Mouse (Mus musculus): ENCODE data around the gene Zmynd15. TPM values are rescaled to one million over a fixed set of nuclear protein-coding genes. Genes with fewer than 3 reads are reported as not detected.

The Zmynd15 gene
- polyA plus RNA-seq, 1 experiment from 2014 or later: 0.31 TPM

DNA sequence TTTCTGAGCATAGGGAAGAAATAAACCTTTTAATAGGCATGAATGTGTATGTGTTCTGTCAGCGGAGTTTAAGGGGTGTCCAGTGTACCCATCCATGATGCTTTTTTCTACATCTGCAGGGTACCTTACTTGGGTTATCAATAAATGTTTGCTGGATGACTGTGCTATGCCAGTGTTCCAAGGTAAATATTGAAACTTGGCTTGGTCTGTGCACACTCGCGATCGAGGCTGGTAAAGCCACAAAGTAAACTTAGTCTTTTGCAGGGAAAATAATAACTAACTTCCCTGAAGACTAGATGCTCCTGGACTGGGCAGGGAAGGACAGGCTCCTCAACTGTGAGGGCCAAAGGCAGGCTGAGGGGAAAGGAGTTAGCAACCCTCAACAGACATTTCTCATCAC, 18.6 kb upstream of the Zmynd15 start:
- H3K4me1 ChIP-seq (ENCODE audit: control insufficient read depth, insufficient read depth, low read length): no peaks in the 10 kb centered on the region
- no peak overlapping the region for H3K9ac ChIP-seq (ENCODE audit: low read depth, low read length)
- H3K9me3 ChIP-seq (ENCODE audit: control insufficient read depth, low read length): no peaks in the 10 kb centered on the region
- ATAC-seq (ENCODE audit: low read depth) (no peak), DNase-seq (ENCODE audit: low spot score) (no peak)
- no peaks in the 10 kb centered on the region for H3K27me3 ChIP-seq (replicated peaks; ENCODE audit: control insufficient read depth, insufficient read depth, low read length)
- WGBS: 91% methylated on average over 4 of the region's 4 CpGs
- no peak overlapping the region for H3K27ac ChIP-seq (replicated peaks; ENCODE audit: low read depth, low read length)
- peaks cover 54% of the 10 kb centered on the region for H3K36me3 ChIP-seq (ENCODE audit: control insufficient read depth, insufficient read depth, low read length)
- H3K4me2 ChIP-seq (ENCODE audit: low read depth, low read length): no peak overlapping the region
- H3K4me3 ChIP-seq (ENCODE audit: low read depth, low read length): no peak overlapping the region

DNA sequence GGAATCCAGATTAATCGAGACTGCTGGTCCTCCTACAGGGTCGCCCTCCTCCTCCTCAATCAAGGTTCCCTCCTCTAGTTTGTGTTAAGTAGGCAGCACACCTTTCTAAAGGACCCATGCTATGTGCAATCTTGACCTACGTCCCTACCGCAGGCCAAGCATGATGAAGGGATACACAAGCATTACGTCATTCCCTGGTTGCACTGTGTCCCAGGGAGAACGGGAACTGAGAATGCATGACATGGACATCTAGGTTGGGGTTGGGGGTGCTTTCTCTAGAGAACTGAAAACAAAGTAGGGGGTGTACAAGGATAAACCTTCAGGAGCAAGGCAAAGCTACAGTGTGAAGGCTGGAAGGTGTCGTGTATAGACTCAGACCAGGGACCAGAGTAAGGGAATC, 17.4 kb upstream of the Zmynd15 start:
- DNase-seq (ENCODE audit: low spot score): no peak
- H3K27ac ChIP-seq (replicated peaks; ENCODE audit: low read depth, low read length): no peak overlapping the region
- 92% methylated on average over 7 of the region's 7 CpGs for WGBS
- no peaks in the 10 kb centered on the region for H3K4me1 ChIP-seq (ENCODE audit: control insufficient read depth, insufficient read depth, low read length)
- H3K4me3 ChIP-seq (ENCODE audit: low read depth, low read length): no peak overlapping the region
- peaks cover 42% of the 10 kb centered on the region for H3K36me3 ChIP-seq (ENCODE audit: control insufficient read depth, insufficient read depth, low read length)
- H3K4me2 ChIP-seq (ENCODE audit: low read depth, low read length): no peak overlapping the region
- H3K9me3 ChIP-seq (ENCODE audit: control insufficient read depth, low read length): no peaks in the 10 kb centered on the region
- H3K27me3 ChIP-seq (replicated peaks; ENCODE audit: control insufficient read depth, insufficient read depth, low read length): no peaks in the 10 kb centered on the region
- ATAC-seq (ENCODE audit: low read depth): no peak
- no peak overlapping the region for H3K9ac ChIP-seq (ENCODE audit: low read depth, low read length)

DNA sequence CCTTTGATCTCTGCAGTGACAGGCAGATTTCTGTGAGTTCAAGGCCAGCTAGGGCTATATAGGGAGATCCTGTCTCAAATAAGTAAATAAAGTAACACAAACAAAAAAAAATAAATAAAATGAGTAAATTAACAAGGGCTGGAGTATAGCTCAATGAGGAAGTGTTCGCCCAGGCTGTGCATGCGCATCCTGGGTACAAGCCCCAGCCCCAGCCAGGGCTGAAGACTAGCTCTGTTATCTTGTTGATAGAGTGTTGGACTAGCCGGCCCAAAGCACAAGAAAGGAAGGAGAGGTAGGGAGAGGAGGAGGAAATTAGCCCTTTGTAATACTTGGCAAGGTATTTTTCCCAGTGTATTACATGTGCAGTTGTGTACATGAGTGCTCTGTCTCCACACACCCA, 15.3 kb upstream of the Zmynd15 start:
- no peaks in the 10 kb centered on the region for H3K9me3 ChIP-seq (ENCODE audit: control insufficient read depth, low read length)
- H3K4me2 ChIP-seq (ENCODE audit: low read depth, low read length): no peak overlapping the region
- peaks cover 21% of the 10 kb centered on the region for H3K36me3 ChIP-seq (ENCODE audit: control insufficient read depth, insufficient read depth, low read length)
- WGBS: 90% methylated on average over 3 of the region's 3 CpGs
- H3K4me3 ChIP-seq (ENCODE audit: low read depth, low read length): no peak overlapping the region
- no peaks in the 10 kb centered on the region for H3K4me1 ChIP-seq (ENCODE audit: control insufficient read depth, insufficient read depth, low read length)
- ATAC-seq (ENCODE audit: low read depth): no peak
- no peak overlapping the region for H3K27ac ChIP-seq (replicated peaks; ENCODE audit: low read depth, low read length)
- H3K9ac ChIP-seq (ENCODE audit: low read depth, low read length): no peak overlapping the region
- H3K27me3 ChIP-seq (replicated peaks; ENCODE audit: control insufficient read depth, insufficient read depth, low read length): no peaks in the 10 kb centered on the region
- DNase-seq (ENCODE audit: low spot score): no peak

DNA sequence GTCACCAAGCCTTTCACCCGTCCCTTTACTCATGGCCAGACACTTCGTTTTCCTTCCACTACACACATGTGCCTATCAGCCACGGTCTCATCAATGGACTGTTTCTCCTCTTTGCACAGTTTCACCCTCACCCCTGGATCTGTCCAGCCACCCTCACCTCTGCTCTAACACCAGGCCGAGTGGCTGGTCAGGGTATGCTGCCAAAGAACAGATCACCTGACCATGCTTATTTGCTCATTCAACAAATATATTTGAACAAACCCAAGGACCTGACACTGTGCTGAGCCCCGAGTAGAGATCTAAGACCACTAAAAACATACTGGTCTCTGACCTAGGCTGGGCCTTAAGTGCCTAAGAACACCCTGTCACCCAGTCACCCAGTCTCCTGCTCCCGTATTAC, 14.6 kb upstream of the Zmynd15 start:
- WGBS: 79% methylated on average over 6 of the region's 6 CpGs
- no peaks in the 10 kb centered on the region for H3K27me3 ChIP-seq (replicated peaks; ENCODE audit: control insufficient read depth, insufficient read depth, low read length)

DNA sequence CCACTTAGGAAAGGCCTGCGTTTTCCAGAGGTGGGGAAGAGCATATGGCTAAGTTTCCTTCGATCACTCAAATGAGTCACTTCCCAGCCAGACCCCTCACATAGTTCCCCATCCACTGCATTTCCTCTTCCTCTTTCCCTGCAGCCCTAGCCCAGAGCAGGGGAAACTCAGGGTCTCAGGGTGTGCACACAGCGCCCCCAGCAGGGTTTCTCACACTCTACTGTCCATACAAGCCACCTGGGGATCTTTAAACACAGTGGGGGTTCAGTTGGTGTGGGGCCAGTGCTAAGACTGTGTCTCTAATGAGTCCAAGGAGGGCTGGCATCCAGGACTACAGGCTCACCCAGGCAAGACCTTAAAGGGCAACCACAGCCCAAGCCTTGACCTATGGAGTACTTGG, 12.5 kb upstream of the Zmynd15 start:
- Histone ChIP-seq H3K4me3 (ENCODE audit: low read depth, low read length) (no peak overlapping the region), H3K27me3 (replicated peaks; ENCODE audit: control insufficient read depth, insufficient read depth, low read length) (no peaks in the 10 kb centered on the region), H3K4me2 (ENCODE audit: low read depth, low read length) (no peak overlapping the region), H3K4me1 (ENCODE audit: control insufficient read depth, insufficient read depth, low read length) (0 out of 2 replicates have a peak, but pooled peaks cover 3% of the 10 kb centered on the region), H3K9ac (ENCODE audit: low read depth, low read length) (no peak overlapping the region), H3K27ac (replicated peaks; ENCODE audit: low read depth, low read length) (no peak overlapping the region), H3K36me3 (ENCODE audit: control insufficient read depth, insufficient read depth, low read length) (no peaks in the 10 kb centered on the region), H3K9me3 (ENCODE audit: control insufficient read depth, low read length) (no peaks in the 10 kb centered on the region)
- 49% methylated on average over 3 of the region's 3 CpGs for WGBS
- DNase-seq (ENCODE audit: low spot score): no peak
- ATAC-seq (ENCODE audit: low read depth): no peak

More for the DNA sequence above, 14.6 kb upstream of the Zmynd15 start:
- H3K4me2 ChIP-seq (ENCODE audit: low read depth, low read length): no peak overlapping the region
- DNase-seq (ENCODE audit: low spot score): no peak
- no peaks in the 10 kb centered on the region for H3K4me1 ChIP-seq (ENCODE audit: control insufficient read depth, insufficient read depth, low read length)
- H3K9me3 ChIP-seq (ENCODE audit: control insufficient read depth, low read length): no peaks in the 10 kb centered on the region
- no peak for ATAC-seq (ENCODE audit: low read depth)
- H3K4me3 ChIP-seq (ENCODE audit: low read depth, low read length): no peak overlapping the region
- no peak overlapping the region for H3K9ac ChIP-seq (ENCODE audit: low read depth, low read length)
- H3K36me3 ChIP-seq (ENCODE audit: control insufficient read depth, insufficient read depth, low read length): peaks cover 15% of the 10 kb centered on the region
- H3K27ac ChIP-seq (replicated peaks; ENCODE audit: low read depth, low read length): no peak overlapping the region

DNA sequence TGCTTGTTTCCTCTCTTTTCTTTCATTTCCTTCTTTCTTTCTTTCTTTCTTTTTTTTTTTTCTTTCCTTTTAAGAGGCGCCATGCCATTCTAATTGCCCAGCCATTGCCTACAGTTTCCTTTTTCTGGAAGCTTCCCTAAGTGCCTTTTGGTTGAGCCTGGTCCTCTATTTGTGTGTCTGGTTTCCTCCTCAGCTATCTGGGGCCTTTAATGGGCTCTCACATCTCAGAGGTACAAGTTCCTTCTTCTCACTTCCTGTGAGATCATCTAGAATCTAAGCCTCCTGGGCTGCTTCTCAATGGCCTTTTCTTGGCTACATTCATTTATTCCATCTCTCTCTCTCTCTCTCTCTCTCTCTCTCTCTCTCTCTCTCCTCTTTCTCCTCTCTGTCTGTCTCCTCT, 11.9 kb upstream of the Zmynd15 start:
- 0 out of 2 replicates have a peak, but pooled peaks cover 3% of the 10 kb centered on the region for H3K4me1 ChIP-seq (ENCODE audit: control insufficient read depth, insufficient read depth, low read length)
- DNase-seq (ENCODE audit: low spot score) (no peak), ATAC-seq (ENCODE audit: low read depth) (no peak)
- 80% methylated on average over 1 of the region's 1 CpGs for WGBS
- no peak overlapping the region for H3K27ac ChIP-seq (replicated peaks; ENCODE audit: low read depth, low read length)
- no peak overlapping the region for H3K9ac ChIP-seq (ENCODE audit: low read depth, low read length)
- H3K4me2 ChIP-seq (ENCODE audit: low read depth, low read length): no peak overlapping the region
- H3K9me3 ChIP-seq (ENCODE audit: control insufficient read depth, low read length): no peaks in the 10 kb centered on the region
- no peaks in the 10 kb centered on the region for H3K36me3 ChIP-seq (ENCODE audit: control insufficient read depth, insufficient read depth, low read length)
- no peak overlapping the region for H3K4me3 ChIP-seq (ENCODE audit: low read depth, low read length)
- no peaks in the 10 kb centered on the region for H3K27me3 ChIP-seq (replicated peaks; ENCODE audit: control insufficient read depth, insufficient read depth, low read length)

DNA sequence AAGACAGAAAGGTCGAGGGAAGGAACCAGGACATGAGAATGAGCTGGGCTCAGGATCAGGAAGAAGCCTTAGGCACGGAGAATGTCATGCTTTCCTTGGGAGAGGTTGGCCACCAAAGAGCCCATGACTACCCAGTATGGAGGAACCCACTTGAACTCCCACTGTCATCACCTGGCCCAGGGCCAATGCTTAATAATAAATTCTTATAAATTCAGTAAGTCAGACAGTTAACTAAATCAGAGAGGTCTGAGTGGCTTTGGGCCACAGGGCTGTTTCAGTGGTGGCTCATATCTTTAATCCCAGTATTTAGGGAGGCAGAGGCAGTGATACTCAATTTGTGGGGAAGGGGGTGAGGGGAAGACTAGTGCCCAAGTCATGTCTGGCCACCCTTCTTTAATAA, 8.3 kb upstream of the Zmynd15 start:
- ATAC-seq (ENCODE audit: low read depth) (no peak), DNase-seq (ENCODE audit: low spot score) (no peak)
- Histone ChIP-seq H3K36me3 (ENCODE audit: control insufficient read depth, insufficient read depth, low read length) (0 out of 2 replicates have a peak, but pooled peaks cover 9% of the 10 kb centered on the region), H3K27ac (replicated peaks; ENCODE audit: low read depth, low read length) (no peak overlapping the region), H3K4me1 (ENCODE audit: control insufficient read depth, insufficient read depth, low read length) (peaks cover 12% of the 10 kb centered on the region; the same call in 1 of the 2 replicates), H3K9me3 (ENCODE audit: control insufficient read depth, low read length) (no peaks in the 10 kb centered on the region), H3K4me3 (ENCODE audit: low read depth, low read length) (no peak overlapping the region), H3K27me3 (replicated peaks; ENCODE audit: control insufficient read depth, insufficient read depth, low read length) (no peaks in the 10 kb centered on the region), H3K4me2 (ENCODE audit: low read depth, low read length) (peak overlapping the region; percentile 63; the same call in 1 of the 2 replicates), H3K9ac (ENCODE audit: low read depth, low read length) (no peak overlapping the region)
- WGBS: 88% methylated on average over 2 of the region's 2 CpGs

DNA sequence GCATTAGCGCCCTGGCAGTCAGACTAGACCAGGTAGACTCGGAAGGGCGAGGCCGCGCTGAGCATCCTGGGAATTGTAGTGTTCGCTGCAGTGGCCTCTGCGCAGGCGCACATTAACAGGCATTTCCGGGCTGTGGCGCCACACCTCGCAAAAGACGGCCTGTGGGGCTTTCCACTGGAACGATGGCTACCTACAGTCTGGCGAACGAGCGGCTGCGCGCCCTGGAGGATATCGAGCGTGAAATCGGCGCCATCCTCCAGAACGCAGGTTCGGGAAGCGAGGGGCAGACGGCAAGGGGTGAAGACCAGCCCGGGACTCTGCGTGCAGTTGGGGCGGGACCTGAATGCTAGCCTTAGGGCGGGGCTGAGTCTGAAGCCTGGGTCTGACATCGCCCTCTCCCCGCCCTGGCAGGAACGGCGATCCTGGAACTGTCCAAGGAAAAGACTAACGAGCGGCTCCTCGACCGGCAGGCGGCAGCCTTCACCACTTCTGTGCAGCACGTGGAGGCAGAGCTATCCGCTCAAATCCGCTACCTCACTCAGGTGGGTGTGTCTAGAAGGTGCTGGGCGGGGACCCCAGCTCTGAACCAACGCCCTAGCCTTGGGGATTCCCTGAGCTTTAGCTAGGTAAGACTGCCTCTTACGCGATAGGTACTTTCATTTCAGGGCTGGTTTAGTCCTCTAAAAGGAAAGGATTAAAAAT, 7.3 kb upstream of the Zmynd15 start, which contains the start of gene Med11:
Gene Med11 (plus strand): TSS at position 123 of the 702 bp plus-strand sequence.
- peak; percentile 99 for DNase-seq (ENCODE audit: low spot score)
- no peaks in the 10 kb centered on the region for H3K9me3 ChIP-seq (ENCODE audit: control insufficient read depth, low read length)
- H3K9ac ChIP-seq (ENCODE audit: low read depth, low read length): peak within 1 kb of the TSS; percentile 83
- H3K4me1 ChIP-seq (ENCODE audit: control insufficient read depth, insufficient read depth, low read length): peaks cover 12% of the 10 kb centered on the region; the same call in 1 of the 2 replicates
- ATAC-seq (ENCODE audit: low read depth): peak; percentile 98
- peak within 1 kb of the TSS; percentile 66 for H3K4me3 ChIP-seq (ENCODE audit: low read depth, low read length)
- under 1% methylated on average over 42 of the region's 46 CpGs for WGBS
- H3K27me3 ChIP-seq (replicated peaks; ENCODE audit: control insufficient read depth, insufficient read depth, low read length): no peaks in the 10 kb centered on the region
- peak within 1 kb of the TSS; percentile 63 for H3K4me2 ChIP-seq (ENCODE audit: low read depth, low read length)
- peak within 1 kb of the TSS; percentile 95 for H3K27ac ChIP-seq (replicated peaks; ENCODE audit: low read depth, low read length)
- H3K36me3 ChIP-seq (ENCODE audit: control insufficient read depth, insufficient read depth, low read length): 0 out of 2 replicates have a peak, but pooled peaks cover 9% of the 10 kb centered on the region
